Mouse (Mus musculus) spleen, adult 2 months (tissue): Measurements from ENCODE around the gene Bpnt1.

ENCODE experiments used
- CTCF ChIP-seq: fragments of 200-500 bp; IDR thresholded peaks from 2 replicates; pipeline ENCODE4 v1.5.1; 2011; ENCODE audit warnings: mild to moderate bottlenecking, inconsistent platforms; ENCODE audit not compliant: insufficient read depth, insufficient read length, insufficient replicate concordance; ENCODE audit errors: extremely low read depth
- POLR2A ChIP-seq: fragments of 200-500 bp; IDR thresholded peaks from 2 replicates; pipeline ENCODE4 v1.6.1; 2011; ENCODE audit warnings: low read depth, low read length, inconsistent platforms

- TF ChIP-seq CTCF (no peak), POLR2A (no peak)
These were observed 72.1 kb downstream of the Bpnt1 start for GRCm38 (mm10) chr1:185404021-185404420.
